Mouse (Mus musculus) neural tube, embryonic 13.5 days (tissue): ENCODE data around the gene Slc41a1. TPM values are rescaled to one million over a fixed set of nuclear protein-coding genes. Genes with fewer than 3 reads are reported as not detected.
"Not testable (repeated sequence)": the region's sequence is repeated elsewhere in the genome, so short reads cannot be mapped to it uniquely, and the experiment has no call there.

Experiments
- ATAC-seq: fragments of 200-750 bp; cut with Nextera tagmentation; 2 replicates; pipeline ENCODE4 v1.8.0; 2017; ENCODE audit warnings: low read depth, mild to moderate bottlenecking, moderate TSS enrichment, moderate library complexity
- H3K27ac ChIP-seq: fragments of 300-500 bp; sonication (generic); replicated peaks from 2 replicates; pipeline ENCODE4 v1.5.1; 2015; ENCODE audit warnings: moderate library complexity, mild to moderate bottlenecking, inconsistent platforms
- H3K27me3 ChIP-seq: fragments of 300-500 bp; sonication (generic); 2 replicates; pipeline ENCODE4 v1.6.1; 2015; ENCODE audit warnings: mild to moderate bottlenecking, inconsistent platforms
- H3K36me3 ChIP-seq: fragments of 300-500 bp; sonication (generic); 2 replicates; pipeline ENCODE4 v1.6.1; 2015; ENCODE audit warnings: mild to moderate bottlenecking, inconsistent platforms
- H3K4me1 ChIP-seq: fragments of 300-500 bp; sonication (generic); replicated peaks from 2 replicates; pipeline ENCODE4 v1.6.1; 2015; ENCODE audit warnings: inconsistent platforms
- H3K4me2 ChIP-seq: fragments of 300-500 bp; sonication (generic); 2 replicates; pipeline ENCODE4 v1.6.1; 2015; ENCODE audit warnings: inconsistent platforms, mild to moderate bottlenecking, moderate library complexity
- H3K4me3 ChIP-seq: fragments of 300-500 bp; sonication (generic); 2 replicates; pipeline ENCODE4 v1.5.1; 2015; ENCODE audit warnings: mild to moderate bottlenecking, inconsistent platforms
- H3K9ac ChIP-seq: fragments of 300-500 bp; sonication (generic); 2 replicates; pipeline ENCODE4 v1.6.1; 2015; ENCODE audit warnings: moderate library complexity, mild to moderate bottlenecking, inconsistent platforms
- H3K9me3 ChIP-seq: fragments of 300-500 bp; sonication (generic); 2 replicates; pipeline ENCODE4 v1.6.1; 2016; ENCODE audit warnings: inconsistent platforms
- WGBS: fragments of 180-500 bp; shearing (Covaris S2); methylation state at CpG from one replicate; pipeline ENCODE4 v1.1.7; 2015; 5-methylcytosine and 5-hydroxymethylcytosine counted together
- polyA plus RNA-seq: library from polyadenylated mRNA; unstranded; fragments of >200 nt; fragmentation: Nextera tagmentation; extraction: Ambion mirVana; gene quantifications from 2 replicates; pipeline ENCODE4 v1.2.1, GENCODE M21; 2015

Gene Slc41a1
- polyA plus RNA-seq, 1 experiment from 2014 or later: 13.9 TPM

GRCm38 (mm10) chr1:131812631-131813295 lies 14.5 kb upstream of the Slc41a1 start:
- Histone ChIP-seq H3K36me3 (no peaks in the 10 kb centered on the region), H3K9ac (no peak overlapping the region), H3K27me3 (no peaks in the 10 kb centered on the region), H3K4me2 (no peak overlapping the region), H3K27ac (no peak overlapping the region), H3K4me1 (no peaks in the 10 kb centered on the region), H3K4me3 (no peak overlapping the region), H3K9me3 (no peaks in the 10 kb centered on the region)
- no peak for ATAC-seq
- 88% methylated on average over 9 of the region's 9 CpGs for WGBS

- Histone ChIP-seq H3K9me3 (no peaks in the 10 kb centered on the region), H3K4me3 (no peak overlapping the region), H3K4me2 (no peak overlapping the region), H3K36me3 (no peaks in the 10 kb centered on the region), H3K4me1 (no peaks in the 10 kb centered on the region), H3K9ac (no peak overlapping the region), H3K27ac (no peak overlapping the region), H3K27me3 (no peaks in the 10 kb centered on the region)
- WGBS: 96% methylated on average over 4 of the region's 4 CpGs
- ATAC-seq: no peak
Observed at GRCm38 (mm10) chr1:131813731-131814130, 13.6 kb upstream of the Slc41a1 start.

- peaks cover 3% of the 10 kb centered on the region; the same call in 1 of the 2 replicates for H3K27me3 ChIP-seq
- no peak for ATAC-seq
- WGBS: 90% methylated on average over 3 of the region's 3 CpGs
Observed at GRCm38 (mm10) chr1:131814191-131814590, 13.1 kb upstream of the Slc41a1 start.

GRCm38 (mm10) chr1:131816886-131817285 lies 10.4 kb upstream of the Slc41a1 start:
- Histone ChIP-seq H3K4me2 (no peak overlapping the region), H3K4me3 (no peak overlapping the region), H3K36me3 (no peaks in the 10 kb centered on the region), H3K9me3 (no peaks in the 10 kb centered on the region), H3K9ac (no peak overlapping the region), H3K4me1 (no peaks in the 10 kb centered on the region), H3K27ac (no peak overlapping the region), H3K27me3 (peaks cover 3% of the 10 kb centered on the region; the same call in 1 of the 2 replicates)
- ATAC-seq: no peak
- WGBS: 87% methylated on average over 6 of the region's 6 CpGs

More at GRCm38 (mm10) chr1:131814191-131814590, 13.1 kb upstream of the Slc41a1 start:
- Histone ChIP-seq H3K27ac (no peak overlapping the region), H3K9ac (no peak overlapping the region), H3K4me1 (no peaks in the 10 kb centered on the region), H3K9me3 (no peaks in the 10 kb centered on the region), H3K36me3 (no peaks in the 10 kb centered on the region), H3K4me3 (no peak overlapping the region), H3K4me2 (no peak overlapping the region)

GRCm38 (mm10) chr1:131820353-131820752 lies 6.9 kb upstream of the Slc41a1 start:
- H3K36me3 ChIP-seq, H3K9me3 ChIP-seq, H3K27me3 ChIP-seq, H3K4me3 ChIP-seq, H3K4me1 ChIP-seq, H3K27ac ChIP-seq, H3K4me2 ChIP-seq, ATAC-seq, H3K9ac ChIP-seq: not testable (repeated sequence)
- WGBS: 72% methylated on average over 9 of the region's 9 CpGs

- Histone ChIP-seq H3K27me3 (peaks cover 3% of the 10 kb centered on the region; the same call in 1 of the 2 replicates), H3K4me3 (no peak overlapping the region), H3K4me2 (no peak overlapping the region), H3K9ac (no peak overlapping the region), H3K4me1 (no peaks in the 10 kb centered on the region), H3K27ac (no peak overlapping the region), H3K9me3 (no peaks in the 10 kb centered on the region), H3K36me3 (no peaks in the 10 kb centered on the region)
- 69% methylated on average over 10 of the region's 10 CpGs for WGBS
- no peak for ATAC-seq
Observed at GRCm38 (mm10) chr1:131820887-131821328, 6.4 kb upstream of the Slc41a1 start.

- no peak overlapping the region for H3K4me2 ChIP-seq
- H3K9me3 ChIP-seq: no peaks in the 10 kb centered on the region
- no peak overlapping the region for H3K4me3 ChIP-seq
- H3K36me3 ChIP-seq: no peaks in the 10 kb centered on the region
- peaks cover 4% of the 10 kb centered on the region; the same call in 1 of the 2 replicates for H3K4me1 ChIP-seq
- no peak overlapping the region for H3K27ac ChIP-seq
- H3K9ac ChIP-seq: no peak overlapping the region
- no peak for ATAC-seq
- 79% methylated on average over 8 of the region's 8 CpGs for WGBS
- H3K27me3 ChIP-seq: peaks cover 7% of the 10 kb centered on the region; the same call in 1 of the 2 replicates
Observed at GRCm38 (mm10) chr1:131822292-131822691, 5.0 kb upstream of the Slc41a1 start.

GRCm38 (mm10) chr1:131822856-131823492 lies 4.3 kb upstream of the Slc41a1 start:
- Histone ChIP-seq H3K4me2 (no peak overlapping the region), H3K36me3 (no peaks in the 10 kb centered on the region), H3K4me1 (peaks cover 5% of the 10 kb centered on the region; the same call in 1 of the 2 replicates), H3K9me3 (no peaks in the 10 kb centered on the region), H3K9ac (no peak overlapping the region), H3K27ac (no peak overlapping the region), H3K4me3 (no peak overlapping the region), H3K27me3 (peaks cover 7% of the 10 kb centered on the region; the same call in 1 of the 2 replicates)
- ATAC-seq: no peak
- WGBS: 94% methylated on average over 1 of the region's 1 CpGs

GRCm38 (mm10) chr1:131823563-131823962 lies 3.7 kb upstream of the Slc41a1 start:
- no peak overlapping the region for H3K9ac ChIP-seq
- no peaks in the 10 kb centered on the region for H3K36me3 ChIP-seq
- H3K4me3 ChIP-seq: no peak overlapping the region
- H3K27me3 ChIP-seq: peaks cover 7% of the 10 kb centered on the region; the same call in 1 of the 2 replicates
- H3K9me3 ChIP-seq: no peaks in the 10 kb centered on the region
- no peak overlapping the region for H3K27ac ChIP-seq
- peaks cover 7% of the 10 kb centered on the region for H3K4me1 ChIP-seq
- H3K4me2 ChIP-seq: no peak overlapping the region
- no peak for ATAC-seq
- 57% methylated on average over 5 of the region's 5 CpGs for WGBS

GRCm38 (mm10) chr1:131824528-131825181 lies 2.6 kb upstream of the Slc41a1 start:
- 86% methylated on average over 11 of the region's 11 CpGs for WGBS
- H3K4me3 ChIP-seq: no peak overlapping the region

GRCm38 (mm10) chr1:131827787-131828258 lies 530 bp downstream of the Slc41a1 start:
- Histone ChIP-seq H3K4me2 (peak overlapping the region; percentile 76), H3K4me3 (peak overlapping the region; percentile 76), H3K36me3 (peaks cover 7% of the 10 kb centered on the region; the same call in 1 of the 2 replicates), H3K27ac (peak overlapping the region; percentile 83), H3K9ac (peak overlapping the region; percentile 77), H3K27me3 (0 out of 2 replicates have a peak, but pooled peaks cover 4% of the 10 kb centered on the region), H3K9me3 (no peaks in the 10 kb centered on the region), H3K4me1 (peaks cover 46% of the 10 kb centered on the region)
- peak; percentile 96 for ATAC-seq
- WGBS: under 1% methylated on average over 36 of the region's 36 CpGs

More at GRCm38 (mm10) chr1:131824528-131825181, 2.6 kb upstream of the Slc41a1 start:
- no peaks in the 10 kb centered on the region for H3K36me3 ChIP-seq
- H3K9me3 ChIP-seq: no peaks in the 10 kb centered on the region
- ATAC-seq: no peak
- H3K4me2 ChIP-seq: no peak overlapping the region
- H3K27ac ChIP-seq: no peak overlapping the region
- 0 out of 2 replicates have a peak, but pooled peaks cover 4% of the 10 kb centered on the region for H3K27me3 ChIP-seq
- H3K9ac ChIP-seq: no peak overlapping the region
- peaks cover 18% of the 10 kb centered on the region for H3K4me1 ChIP-seq
